Mouse (Mus musculus): ENCODE results near the gene Cib2.

- TF ChIP-seq CTCF (IDR thresholded peaks at IDR 0.05; ENCODE audit: borderline replicate concordance, control insufficient read depth, extremely low read depth, insufficient read depth, low read length, poor library complexity) (no peak), POLR2A (IDR thresholded peaks at IDR 0.05; ENCODE audit: control insufficient read depth, extremely low read depth, insufficient read depth, low read length, poor library complexity) (no peak)
Observed at GRCm38 (mm10) chr9:54501453-54502110, 58.4 kb downstream of the Cib2 start, which contains the start of gene Dmxl2.

Measured in thymus, adult 2 months (tissue).